Mouse (Mus musculus): Measurements from ENCODE around the gene Adcy6. TPM values are rescaled to one million over a fixed set of nuclear protein-coding genes. Genes with fewer than 3 reads are reported as not detected.

Gene Adcy6
- polyA plus RNA-seq, 1 experiment from 2014 or later, result 11.8 TPM

DNA sequence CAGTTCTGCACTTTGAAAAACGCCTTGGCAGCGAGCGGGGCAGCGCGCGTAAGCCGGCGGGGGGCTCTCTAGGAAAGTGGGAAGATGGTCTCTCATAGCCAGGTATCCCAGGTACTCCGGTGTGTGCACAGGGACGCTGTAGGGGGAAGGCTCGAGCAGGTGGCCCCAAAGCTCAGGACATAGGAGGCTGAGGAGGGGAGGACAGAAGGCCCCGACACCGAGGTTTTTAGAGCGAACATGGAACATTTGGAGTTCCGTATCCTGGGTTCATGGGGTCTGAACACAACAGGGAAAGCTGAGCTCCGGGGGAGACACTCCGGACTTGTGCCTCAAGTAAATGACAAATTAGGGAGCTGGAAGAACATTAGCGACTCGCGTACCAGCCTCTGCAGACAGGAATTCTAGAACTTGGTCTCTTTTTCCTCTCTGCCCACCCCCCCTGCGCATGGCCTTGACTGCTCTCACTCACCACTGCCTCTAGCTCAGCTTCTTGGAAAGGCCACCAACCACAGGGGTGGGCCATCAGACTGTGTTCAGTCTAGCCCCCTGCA, 25.5 kb upstream of the Adcy6 start:
- peak overlapping the region; percentile 90 for H3K4me3 ChIP-seq
- peaks cover 67% of the 10 kb centered on the region for H3K27me3 ChIP-seq (ENCODE audit: low read depth, poor library complexity, severe bottlenecking)
- DNase-seq (ENCODE audit: low spot score), result peak; percentile 43
- peaks cover 23% of the 10 kb centered on the region for H3K36me3 ChIP-seq
- peak overlapping the region; percentile 98 for H3K27ac ChIP-seq (replicated peaks)
- peaks cover 75% of the 10 kb centered on the region for H3K4me1 ChIP-seq
- H3K9me3 ChIP-seq (replicated peaks), result no peaks in the 10 kb centered on the region
- WGBS, result under 1% methylated on average over 21 of the region's 21 CpGs

DNA sequence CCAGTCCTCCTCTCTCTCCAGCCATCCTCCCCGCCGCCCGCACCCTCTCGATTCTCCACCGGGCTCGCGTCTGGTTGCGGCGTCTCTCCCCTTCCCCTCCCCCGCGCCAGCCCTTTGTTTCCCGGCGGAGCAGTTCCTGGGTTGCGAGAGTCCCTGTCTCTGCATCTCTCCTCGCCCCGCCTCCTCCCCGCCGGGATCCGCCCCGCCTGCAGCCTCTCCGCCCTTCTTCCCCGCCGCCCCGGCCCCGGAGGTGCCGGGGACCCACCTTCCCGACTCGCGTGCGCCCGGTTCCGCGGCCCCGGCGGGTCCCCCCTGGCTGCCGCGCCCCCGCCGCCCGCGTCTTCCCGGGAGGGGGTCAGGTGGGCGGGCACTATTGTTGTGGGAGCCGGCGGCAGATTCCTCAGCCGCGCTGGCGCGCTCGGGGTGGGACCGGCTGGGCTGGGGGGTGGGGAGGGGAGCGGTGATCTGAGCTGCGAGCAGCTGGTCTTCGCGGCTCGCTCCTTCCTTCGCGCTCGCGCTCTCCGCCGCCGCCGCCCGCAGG, 24.7 kb upstream of the Adcy6 start:
- Histone ChIP-seq H3K27me3 (ENCODE audit: low read depth, poor library complexity, severe bottlenecking) (peaks cover 74% of the 10 kb centered on the region), H3K27ac (replicated peaks) (peak overlapping the region; percentile 98), H3K9me3 (replicated peaks) (no peaks in the 10 kb centered on the region), H3K36me3 (peaks cover 16% of the 10 kb centered on the region), H3K4me3 (peak overlapping the region; percentile 90), H3K4me1 (peaks cover 82% of the 10 kb centered on the region)
- WGBS, result 2% methylated on average over 58 of the region's 65 CpGs
- DNase-seq (ENCODE audit: low spot score), result peak; percentile 93

DNA sequence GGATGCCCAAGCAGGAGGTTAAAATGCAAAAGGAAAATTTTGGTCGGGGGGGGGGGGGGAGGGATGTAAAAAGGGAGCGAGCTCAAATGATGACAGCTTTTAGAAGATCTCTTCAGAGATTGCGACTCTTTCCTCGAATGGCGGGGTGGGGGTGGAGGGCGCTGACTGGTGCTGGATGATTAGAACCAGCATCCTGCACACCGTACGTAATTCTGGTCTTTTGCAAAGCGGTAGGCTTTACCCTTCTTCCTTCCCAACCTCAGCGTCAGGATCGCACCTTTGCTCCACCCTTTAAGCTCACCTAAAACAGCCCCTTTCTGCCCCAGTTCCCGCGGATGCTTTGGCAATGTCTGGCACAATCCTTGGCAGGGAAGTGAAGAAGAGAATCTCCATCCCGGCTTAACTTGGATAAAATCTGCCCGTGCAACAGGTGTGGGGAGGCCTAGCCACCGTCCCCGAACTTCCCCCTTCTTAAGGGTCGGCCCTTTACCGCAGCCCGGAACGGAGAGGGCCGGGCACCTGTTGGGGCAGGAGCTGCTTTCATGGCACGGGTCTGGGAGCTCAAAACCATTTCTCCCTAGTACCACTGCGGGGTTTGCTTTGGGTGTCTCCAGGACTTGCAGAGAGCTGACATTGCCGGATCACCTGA, 24.1 kb upstream of the Adcy6 start:
- WGBS, result under 1% methylated on average over 25 of the region's 25 CpGs

DNA sequence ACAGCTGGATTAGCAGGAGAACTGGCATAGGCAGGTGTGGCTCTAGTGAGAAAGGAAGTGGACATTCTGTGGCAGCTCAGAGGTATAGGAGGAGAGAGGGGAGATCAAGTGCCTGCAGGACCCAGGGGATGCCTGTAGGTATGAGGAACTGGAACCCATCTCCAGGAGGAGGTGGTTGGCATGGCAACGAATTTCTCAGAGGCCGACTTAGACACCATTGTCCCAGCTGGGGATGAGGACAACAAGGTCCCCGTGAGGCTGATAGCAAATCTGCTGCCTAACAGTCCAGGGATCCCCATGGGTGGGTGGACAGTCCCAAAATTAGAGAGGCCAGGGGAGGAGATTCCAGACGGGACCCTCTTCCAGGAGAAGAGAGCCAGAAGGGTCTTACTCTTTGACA, 23.0 kb upstream of the Adcy6 start:
- Histone ChIP-seq H3K4me3 (peak overlapping the region; percentile 90), H3K27me3 (ENCODE audit: low read depth, poor library complexity, severe bottlenecking) (peaks cover 91% of the 10 kb centered on the region), H3K36me3 (peaks cover 5% of the 10 kb centered on the region; the same call in 1 of the 2 replicates), H3K9me3 (replicated peaks) (no peaks in the 10 kb centered on the region), H3K4me1 (peaks cover 98% of the 10 kb centered on the region), H3K27ac (replicated peaks) (peak overlapping the region; percentile 98)
- 0% methylated on average over 4 of the region's 4 CpGs for WGBS
- peak; percentile 63 for DNase-seq (ENCODE audit: low spot score)

More for the DNA sequence above, 24.1 kb upstream of the Adcy6 start:
- no peak for DNase-seq (ENCODE audit: low spot score)
- Histone ChIP-seq H3K9me3 (replicated peaks) (no peaks in the 10 kb centered on the region), H3K4me1 (peaks cover 88% of the 10 kb centered on the region), H3K27ac (replicated peaks) (peak overlapping the region; percentile 98), H3K36me3 (peaks cover 10% of the 10 kb centered on the region; the same call in 1 of the 2 replicates), H3K4me3 (peak overlapping the region; percentile 90), H3K27me3 (ENCODE audit: low read depth, poor library complexity, severe bottlenecking) (peaks cover 81% of the 10 kb centered on the region)

DNA sequence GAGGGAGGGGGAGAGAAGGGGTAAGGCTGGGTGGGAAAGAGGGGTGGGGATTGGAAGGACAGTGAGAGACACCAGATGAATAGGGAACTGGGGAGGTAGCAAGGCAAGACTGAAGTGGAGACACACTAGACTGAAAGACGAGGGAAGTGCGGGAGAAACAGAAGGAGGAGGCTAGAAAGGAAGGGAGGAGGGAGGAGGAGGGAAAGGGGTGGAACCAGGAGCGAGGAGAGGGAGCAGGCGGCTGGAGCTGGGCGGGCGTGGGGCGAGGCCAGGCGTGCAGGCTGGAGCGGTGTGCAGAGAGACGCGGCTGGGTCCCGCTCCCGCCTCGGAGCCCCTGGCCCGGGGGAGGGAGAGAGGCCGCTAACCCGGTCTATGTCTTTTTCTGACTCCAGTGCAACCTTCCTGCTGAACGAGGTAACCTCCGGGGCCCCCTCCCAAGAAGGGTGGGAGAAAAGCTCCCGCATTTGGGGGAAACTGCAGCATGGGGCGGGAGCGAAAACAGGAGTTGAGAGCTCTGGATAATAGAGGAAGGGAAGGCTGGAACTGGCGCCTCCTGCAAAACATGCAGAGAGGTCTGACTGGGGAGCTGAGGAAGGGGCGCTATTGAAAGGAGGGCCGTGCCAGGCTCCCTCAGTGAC, 22.4 kb upstream of the Adcy6 start:
- H3K9me3 ChIP-seq (replicated peaks), result no peaks in the 10 kb centered on the region
- under 1% methylated on average over 24 of the region's 25 CpGs for WGBS
- DNase-seq (ENCODE audit: low spot score), result peak; percentile 78
- peaks cover 91% of the 10 kb centered on the region for H3K4me1 ChIP-seq
- peak overlapping the region; percentile 90 for H3K4me3 ChIP-seq
- H3K36me3 ChIP-seq, result peaks cover 2% of the 10 kb centered on the region; the same call in 1 of the 2 replicates
- peaks cover 97% of the 10 kb centered on the region for H3K27me3 ChIP-seq (ENCODE audit: low read depth, poor library complexity, severe bottlenecking)
- H3K27ac ChIP-seq (replicated peaks), result peak overlapping the region; percentile 98

DNA sequence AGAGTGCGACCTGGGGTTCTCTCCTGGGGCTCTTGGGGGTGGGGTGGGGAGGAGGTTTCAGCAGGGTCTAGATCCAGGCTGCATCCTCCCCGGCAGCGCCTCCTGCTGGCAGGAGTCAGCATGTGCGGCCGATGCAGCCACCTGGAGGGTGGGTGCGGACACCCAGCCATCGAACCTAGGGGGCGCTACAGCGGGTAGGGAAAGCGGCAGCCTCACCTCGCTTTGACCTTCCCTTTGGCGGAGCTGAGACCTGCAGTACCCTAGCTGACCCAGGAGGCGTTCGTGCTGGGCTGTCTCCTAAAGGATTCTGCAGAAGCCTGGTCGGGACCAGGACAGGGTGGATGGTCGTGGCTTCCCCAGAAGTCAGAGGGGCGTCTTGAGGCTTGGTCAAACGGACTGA, 21.6 kb upstream of the Adcy6 start:
- Histone ChIP-seq H3K9me3 (replicated peaks) (no peaks in the 10 kb centered on the region), H3K4me1 (peaks cover 89% of the 10 kb centered on the region), H3K36me3 (peaks cover under 1% of the 10 kb centered on the region; the same call in 1 of the 2 replicates), H3K27me3 (ENCODE audit: low read depth, poor library complexity, severe bottlenecking) (peaks cover 97% of the 10 kb centered on the region), H3K4me3 (peak overlapping the region; percentile 90), H3K27ac (replicated peaks) (peak overlapping the region; percentile 98)
- WGBS, result under 1% methylated on average over 18 of the region's 18 CpGs
- DNase-seq (ENCODE audit: low spot score), result peak; percentile 86

DNA sequence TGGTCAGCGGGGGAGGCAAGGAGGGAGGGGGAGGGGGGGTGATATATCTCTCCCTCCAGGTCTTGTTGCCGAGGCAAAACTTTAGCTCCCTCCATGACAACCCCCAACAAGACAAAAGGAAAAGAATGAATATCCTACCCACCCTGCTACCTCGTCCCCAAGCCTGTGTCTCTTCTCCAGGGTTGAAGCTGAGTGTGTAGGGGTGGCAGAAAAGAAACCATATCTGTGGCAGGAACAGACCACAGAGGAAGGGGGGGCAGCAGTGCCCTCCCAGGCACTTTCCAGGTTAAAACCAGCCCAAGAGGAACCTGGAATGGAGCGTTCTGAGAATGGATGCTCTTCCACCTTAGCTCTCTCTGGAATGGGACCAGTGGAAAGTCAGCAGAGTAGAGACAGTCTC, 20.7 kb upstream of the Adcy6 start, which contains the start of gene Cacnb3:
Cacnb3 (plus strand) TSS at position 301 of the 400 bp plus-strand sequence.
- Histone ChIP-seq H3K4me1 (peaks cover 88% of the 10 kb centered on the region), H3K27me3 (ENCODE audit: low read depth, poor library complexity, severe bottlenecking) (peaks cover 87% of the 10 kb centered on the region)
- WGBS, result 46% methylated on average over 4 of the region's 4 CpGs

DNA sequence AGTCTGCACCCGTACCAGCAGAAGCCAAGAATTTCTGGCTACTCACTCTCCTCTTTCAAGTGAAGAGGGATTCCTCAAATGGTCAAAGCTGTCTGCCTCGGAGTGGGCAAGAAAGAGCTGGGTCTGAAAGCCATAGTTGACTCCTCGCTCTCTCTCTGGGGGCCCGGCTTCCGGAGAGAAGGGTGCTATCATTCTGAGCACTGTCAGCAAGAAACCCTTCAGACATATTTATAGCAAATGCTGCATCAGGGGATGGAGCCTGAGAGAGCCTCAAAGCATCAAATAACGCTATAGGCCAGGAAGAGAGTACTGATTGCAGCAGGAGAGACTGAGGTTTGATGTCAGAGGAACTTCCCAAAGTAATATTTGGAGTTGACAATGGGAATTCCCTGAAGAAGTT, 19.6 kb upstream of the Adcy6 start:
- Histone ChIP-seq H3K27me3 (ENCODE audit: low read depth, poor library complexity, severe bottlenecking) (peaks cover 80% of the 10 kb centered on the region), H3K4me3 (no peak overlapping the region), H3K36me3 (no peaks in the 10 kb centered on the region), H3K4me1 (peaks cover 77% of the 10 kb centered on the region), H3K27ac (replicated peaks) (peak overlapping the region; percentile 77), H3K9me3 (replicated peaks) (no peaks in the 10 kb centered on the region)
- 62% methylated on average over 6 of the region's 6 CpGs for WGBS
- no peak for DNase-seq (ENCODE audit: low spot score)

More for the DNA sequence above, 20.7 kb upstream of the Adcy6 start, which contains the start of gene Cacnb3:
- H3K9me3 ChIP-seq (replicated peaks), result no peaks in the 10 kb centered on the region
- H3K36me3 ChIP-seq, result no peaks in the 10 kb centered on the region
- H3K4me3 ChIP-seq, result peak within 1 kb of the TSS; percentile 90
- peak within 1 kb of the TSS; percentile 98 for H3K27ac ChIP-seq (replicated peaks)
- no peak for DNase-seq (ENCODE audit: low spot score)

DNA sequence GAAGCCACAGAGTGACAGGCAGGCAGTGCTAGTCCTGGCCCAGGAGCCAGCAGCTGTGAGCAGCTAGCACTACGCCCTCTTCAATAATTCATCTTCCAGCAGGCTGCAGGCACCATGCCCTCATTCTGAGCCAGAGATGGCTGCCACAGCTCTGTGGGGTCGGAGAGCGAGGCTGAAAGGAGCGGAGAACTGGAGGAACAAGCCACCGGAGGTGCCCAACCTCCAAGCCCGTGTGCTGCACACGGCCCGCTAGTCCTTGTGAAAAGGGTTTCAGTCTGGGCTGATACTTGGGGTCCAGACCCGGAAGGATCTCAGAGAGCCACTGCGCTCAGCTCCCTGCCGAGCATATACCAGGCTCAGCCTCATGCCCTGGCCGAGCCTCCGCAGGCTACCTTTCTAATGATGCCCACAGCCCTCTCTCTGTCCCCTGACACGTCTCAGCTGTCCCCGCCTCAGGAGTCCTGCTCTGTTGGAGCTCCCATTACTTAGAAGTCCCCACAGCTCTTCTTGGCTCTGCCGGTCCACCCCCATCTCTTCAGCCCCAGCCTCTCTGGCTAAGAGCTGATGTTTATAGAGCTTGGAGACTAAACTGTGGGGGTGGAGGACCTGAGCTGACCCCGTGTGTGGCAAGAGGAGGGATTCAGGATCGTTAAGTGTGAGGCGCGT, 18.8 kb upstream of the Adcy6 start:
- 14% methylated on average over 20 of the region's 20 CpGs for WGBS
- peaks cover 70% of the 10 kb centered on the region for H3K4me1 ChIP-seq
- no peaks in the 10 kb centered on the region for H3K36me3 ChIP-seq
- no peaks in the 10 kb centered on the region for H3K9me3 ChIP-seq (replicated peaks)
- H3K4me3 ChIP-seq, result peak overlapping the region; percentile 38
- H3K27ac ChIP-seq (replicated peaks), result peak overlapping the region; percentile 77
- peaks cover 76% of the 10 kb centered on the region for H3K27me3 ChIP-seq (ENCODE audit: low read depth, poor library complexity, severe bottlenecking)
- DNase-seq (ENCODE audit: low spot score), result peak; percentile 53

DNA sequence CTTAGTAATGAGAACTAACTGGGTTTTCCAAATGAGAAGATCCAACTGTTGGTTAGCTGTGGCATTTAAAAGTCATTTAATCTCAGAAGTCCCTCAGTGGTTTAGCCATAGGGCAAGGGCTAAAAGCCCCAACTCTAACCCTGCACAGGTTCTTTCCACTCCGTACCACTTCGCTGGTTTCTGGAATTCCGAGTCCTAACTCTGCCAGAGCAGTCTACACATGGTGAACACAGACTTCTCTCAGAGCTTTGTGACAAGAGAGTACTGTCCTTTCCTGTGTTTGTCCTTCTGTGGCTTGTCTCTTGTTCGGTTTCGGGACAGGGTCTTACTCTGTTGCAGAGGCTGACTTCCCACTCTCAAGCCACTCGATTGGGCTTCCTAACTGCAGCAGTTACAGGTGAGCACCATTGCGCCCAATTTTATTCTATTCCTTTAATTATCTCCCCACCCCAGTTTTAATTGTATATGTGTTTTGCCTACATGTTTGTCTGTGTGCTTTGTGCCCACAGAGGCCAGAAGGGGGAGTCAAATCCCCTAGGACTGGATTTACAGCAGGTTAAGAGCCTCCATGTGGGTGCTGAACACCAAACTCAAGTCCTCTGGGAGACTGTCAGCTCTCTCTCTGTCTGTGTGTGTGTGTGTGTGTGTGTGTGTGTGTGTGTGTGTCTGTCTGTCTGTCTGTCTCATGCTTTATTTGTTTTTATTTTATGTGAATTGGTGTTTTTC, 16.8 kb upstream of the Adcy6 start:
- no peaks in the 10 kb centered on the region for H3K36me3 ChIP-seq
- no peak for DNase-seq (ENCODE audit: low spot score)
- peaks cover 74% of the 10 kb centered on the region for H3K27me3 ChIP-seq (ENCODE audit: low read depth, poor library complexity, severe bottlenecking)
- H3K27ac ChIP-seq (replicated peaks), result no peak overlapping the region
- H3K4me3 ChIP-seq, result 0 out of 2 replicates have a peak overlapping the region, but pooled peaks have one; percentile 0
- 75% methylated on average over 7 of the region's 7 CpGs for WGBS
- no peaks in the 10 kb centered on the region for H3K9me3 ChIP-seq (replicated peaks)
- H3K4me1 ChIP-seq, result peaks cover 60% of the 10 kb centered on the region

DNA sequence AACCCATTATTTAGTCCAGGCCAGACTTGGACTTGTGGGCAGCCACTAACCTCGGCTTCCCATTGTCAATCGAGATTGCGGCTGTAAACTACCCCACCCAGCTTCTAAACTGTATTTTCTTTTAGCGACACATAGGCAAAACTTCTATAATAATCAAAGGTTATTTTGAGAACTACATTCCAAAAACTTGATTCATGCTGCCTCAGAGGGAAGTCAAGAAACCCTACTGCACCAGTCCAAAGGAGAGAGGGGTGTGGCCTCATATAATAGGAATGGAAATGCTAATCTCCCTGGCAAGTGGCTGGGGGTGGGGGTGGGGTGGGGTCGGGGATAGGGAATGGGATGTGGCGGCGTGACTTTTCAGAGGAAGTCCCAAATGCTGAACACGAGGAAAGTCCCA, 16.2 kb upstream of the Adcy6 start:
- no peak for DNase-seq (ENCODE audit: low spot score)
- peaks cover 68% of the 10 kb centered on the region for H3K27me3 ChIP-seq (ENCODE audit: low read depth, poor library complexity, severe bottlenecking)
- H3K4me3 ChIP-seq, result 0 out of 2 replicates have a peak overlapping the region, but pooled peaks have one; percentile 0
- peaks cover 54% of the 10 kb centered on the region for H3K4me1 ChIP-seq
- H3K36me3 ChIP-seq, result no peaks in the 10 kb centered on the region
- H3K9me3 ChIP-seq (replicated peaks), result no peaks in the 10 kb centered on the region
- 40% methylated on average over 8 of the region's 8 CpGs for WGBS
- no peak overlapping the region for H3K27ac ChIP-seq (replicated peaks)

DNA sequence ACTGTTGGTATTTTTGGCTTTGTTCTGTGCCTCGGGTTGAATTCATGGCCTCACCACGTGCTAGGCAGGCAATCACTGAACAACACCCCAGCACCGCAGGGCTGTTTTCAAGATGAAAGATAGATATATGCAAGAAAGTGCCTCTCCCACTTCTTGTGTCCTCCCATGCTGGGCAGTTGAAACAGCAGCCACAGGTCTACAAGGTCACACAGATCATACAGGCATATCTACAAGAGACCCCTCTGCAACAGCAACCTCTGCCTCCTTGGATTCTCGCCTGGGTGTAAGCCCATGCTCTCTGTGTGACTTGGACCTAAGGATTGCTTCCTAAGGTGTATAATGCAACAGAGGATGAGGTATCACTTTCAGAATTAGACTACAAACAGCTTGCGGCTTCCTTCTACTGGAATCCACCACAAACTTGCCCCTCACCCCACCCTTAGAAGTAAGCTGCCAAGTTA, 13.5 kb upstream of the Adcy6 start:
- H3K4me3 ChIP-seq, result no peak overlapping the region
- H3K4me1 ChIP-seq, result peaks cover 28% of the 10 kb centered on the region
- peaks cover 48% of the 10 kb centered on the region for H3K27me3 ChIP-seq (ENCODE audit: low read depth, poor library complexity, severe bottlenecking)
- 61% methylated on average over 5 of the region's 5 CpGs for WGBS
- DNase-seq (ENCODE audit: low spot score), result no peak
- H3K9me3 ChIP-seq (replicated peaks), result no peaks in the 10 kb centered on the region
- H3K27ac ChIP-seq (replicated peaks), result no peak overlapping the region
- no peaks in the 10 kb centered on the region for H3K36me3 ChIP-seq
